Mouse (Mus musculus) lung, adult 18-20 months (tissue): Measurements from ENCODE around the gene E330017A01Rik.

Source experiments
- DNase-seq, 2 experiments: peaks; one replicate each; pipeline ENCODE4 v3.0.0; 2022; ENCODE audit warnings: mixed read lengths in 2 of 2

E330017A01Rik gene

DNA sequence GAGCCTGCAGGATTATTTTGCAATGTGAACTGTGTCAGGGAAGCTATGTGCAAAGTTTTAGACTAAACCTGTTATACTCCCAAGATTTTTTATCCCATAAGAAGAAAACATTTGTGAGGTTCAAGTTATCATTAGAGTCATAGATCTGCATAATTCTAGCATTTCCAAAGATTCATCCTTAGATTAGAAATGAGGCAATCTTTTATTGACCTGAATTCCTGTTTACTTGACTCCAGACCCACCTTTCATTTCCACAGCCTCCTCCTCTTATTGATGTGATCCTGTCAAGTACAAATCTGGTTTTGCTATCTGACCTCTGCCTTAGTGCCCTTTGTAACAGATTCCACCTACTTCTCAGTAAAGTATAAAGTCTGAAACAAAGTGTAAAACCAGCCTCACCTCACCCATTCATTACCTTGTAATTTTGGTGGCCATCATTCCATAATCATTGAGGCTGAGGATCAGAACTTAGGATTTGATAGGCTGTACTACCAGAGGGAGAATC, 23.8 kb upstream of the E330017A01Rik start:
- no peak for DNase-seq

GRCm38 (mm10) chr16:58661826-58662225, 23.3 kb upstream of the E330017A01Rik start:
- no peak for DNase-seq

DNA sequence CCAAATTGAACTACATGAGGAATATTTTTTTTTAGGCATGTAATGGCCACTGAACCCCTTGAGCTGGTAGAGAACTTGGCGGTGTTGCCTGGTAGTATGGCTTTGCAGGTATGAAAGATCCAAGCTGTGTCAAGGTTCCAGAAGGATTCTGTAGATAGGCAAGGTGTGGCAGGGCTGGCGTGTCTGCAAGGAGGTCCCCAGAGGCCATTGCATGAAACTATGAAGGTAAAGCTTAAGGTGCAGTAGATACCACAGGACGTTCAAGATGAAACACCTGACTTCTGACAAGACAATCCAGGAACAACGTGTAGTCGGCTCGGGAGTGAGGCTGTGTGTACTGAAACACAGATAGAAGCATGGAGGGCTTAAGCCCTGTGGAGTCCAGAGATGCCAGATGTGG, 20.1 kb upstream of the E330017A01Rik start:
- no peak for DNase-seq

DNA sequence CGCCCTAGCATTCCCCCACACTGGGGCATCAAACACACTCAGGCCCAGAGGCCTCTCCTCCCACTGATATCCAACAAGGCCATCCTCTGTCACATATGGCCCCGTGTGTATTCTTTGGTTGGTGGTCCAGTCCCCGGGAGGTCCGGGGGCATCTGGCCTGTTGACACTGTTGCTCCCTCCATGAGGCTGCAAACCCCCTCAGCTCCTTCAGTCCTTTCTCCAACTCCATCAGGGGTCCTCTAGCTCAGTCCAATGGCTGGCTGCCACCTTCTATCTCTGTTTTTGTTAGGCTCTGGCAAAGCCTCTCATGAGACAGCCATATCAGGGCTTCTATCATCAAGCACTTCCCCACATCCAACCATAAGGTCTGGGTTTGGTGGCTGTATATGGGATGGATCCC, 18.0 kb upstream of the E330017A01Rik start:
- DNase-seq, result no peak

- DNase-seq, result no peak
These were observed 17.2 kb upstream of the E330017A01Rik start for GRCm38 (mm10) chr16:58655751-58656150.

- DNase-seq, result no peak
These were observed 11.4 kb upstream of the E330017A01Rik start for GRCm38 (mm10) chr16:58649979-58650378.

GRCm38 (mm10) chr16:58638016-58638415, 523 bp downstream of the E330017A01Rik start:
- DNase-seq, result no peak

- DNase-seq, result no peak
These were observed 1.1 kb downstream of the E330017A01Rik start for GRCm38 (mm10) chr16:58637448-58637847.

DNA sequence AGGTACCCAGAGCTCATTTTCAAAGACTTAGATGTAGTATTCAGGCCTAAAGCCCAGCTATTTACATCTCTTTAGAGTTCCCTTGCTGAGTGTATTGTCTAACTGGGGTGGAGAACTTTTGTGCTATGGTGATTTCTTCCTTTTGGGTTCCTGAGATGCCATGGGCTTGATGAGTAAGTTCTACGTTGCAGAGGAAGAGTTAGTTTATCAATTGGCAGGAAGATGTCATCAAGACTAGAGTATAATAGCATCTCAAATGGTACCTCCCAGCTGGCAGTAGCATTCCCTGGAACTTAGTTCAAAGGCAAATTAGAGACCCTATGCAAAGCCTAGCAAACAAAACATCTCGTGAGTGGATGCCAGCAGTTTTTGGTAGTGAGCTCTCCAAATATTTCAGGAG, 2.7 kb downstream of the E330017A01Rik start:
- DNase-seq, result no peak

- no peak for DNase-seq
These were observed 8.8 kb downstream of the E330017A01Rik start for GRCm38 (mm10) chr16:58629736-58630135.

GRCm38 (mm10) chr16:58628968-58629367, 9.6 kb downstream of the E330017A01Rik start:
- no peak for DNase-seq

GRCm38 (mm10) chr16:58628336-58628680, 10.2 kb downstream of the E330017A01Rik start:
- no peak for DNase-seq

DNA sequence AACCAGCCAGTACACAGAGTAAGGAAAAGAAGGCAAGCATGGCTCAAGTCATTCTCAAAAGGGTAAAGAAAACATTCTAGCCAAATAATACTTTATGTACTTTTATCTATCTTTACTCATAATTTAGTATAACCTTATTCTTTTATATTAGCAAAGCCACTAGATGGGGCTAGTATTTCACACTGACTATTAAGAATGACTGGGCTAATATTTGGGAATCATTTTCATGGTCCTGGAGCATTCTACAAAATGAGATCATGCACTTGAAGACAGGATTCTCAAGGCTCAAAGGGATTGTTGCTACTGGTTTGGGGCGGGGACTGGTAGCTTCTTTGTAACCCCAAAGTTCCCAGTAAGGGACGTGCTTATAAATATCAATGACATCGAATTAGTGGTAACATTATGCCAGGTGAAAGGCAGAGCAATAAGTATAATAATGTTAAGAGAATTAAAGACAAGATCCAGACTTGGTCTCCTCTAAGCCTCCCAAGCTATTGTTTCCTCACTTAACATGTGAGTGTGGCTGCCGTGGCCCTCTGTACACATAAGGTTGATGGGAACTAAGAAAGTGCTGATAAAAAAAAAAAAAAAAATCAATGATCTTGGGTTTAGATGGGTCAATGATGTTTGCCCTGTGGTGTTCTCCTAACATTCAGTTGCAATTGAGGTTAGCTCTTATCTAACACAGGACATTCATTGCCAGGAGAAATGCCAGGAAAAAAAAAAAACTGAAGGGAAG, 10.8 kb downstream of the E330017A01Rik start:
- no peak for DNase-seq

GRCm38 (mm10) chr16:58623944-58624343, 14.6 kb downstream of the E330017A01Rik start:
- peak; percentile 20 to 52 for DNase-seq

DNA sequence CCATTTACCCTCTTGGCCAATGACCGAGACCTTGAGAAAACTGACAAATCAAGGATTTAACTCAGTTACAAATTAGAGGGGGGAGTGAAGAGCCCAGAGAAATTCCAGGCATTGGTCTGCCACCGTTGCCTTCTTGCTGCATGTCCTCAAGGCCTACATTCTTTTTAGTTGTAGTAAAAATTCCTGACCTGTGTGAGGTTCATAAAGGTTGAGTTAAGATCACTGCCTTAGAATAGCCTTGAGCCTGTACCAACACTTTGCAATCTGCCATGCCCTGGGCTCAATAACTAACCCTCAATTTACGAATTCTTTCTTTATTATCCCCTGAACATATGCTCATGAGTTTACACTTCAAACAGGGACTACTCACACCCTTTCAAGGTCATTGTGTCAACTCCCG, 15.4 kb downstream of the E330017A01Rik start:
- DNase-seq, result no peak

DNA sequence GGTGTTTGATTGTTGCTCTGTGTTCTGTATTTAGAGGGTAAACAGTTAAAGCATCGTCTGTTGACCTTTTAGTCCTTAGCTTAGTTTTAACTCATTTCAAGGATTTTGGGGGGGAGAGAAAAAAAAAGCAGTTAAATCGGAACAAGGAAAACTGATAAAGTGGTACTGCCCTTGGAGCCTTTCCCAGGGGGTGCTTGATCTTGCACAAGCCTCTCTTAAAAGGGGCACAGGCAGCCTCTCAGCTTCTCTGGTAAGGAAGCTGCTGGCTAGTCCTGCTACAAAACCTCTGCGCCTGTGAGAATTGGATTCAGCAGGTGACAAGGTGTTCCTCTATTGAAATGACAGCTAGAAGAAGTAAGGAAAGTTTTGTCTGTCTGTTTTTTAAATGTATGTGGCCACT, 16.2 kb downstream of the E330017A01Rik start:
- peak; percentile 68 to 71 for DNase-seq

- peak in 1 of 2 experiments; percentile 8 for DNase-seq
These were observed 21.2 kb downstream of the E330017A01Rik start for GRCm38 (mm10) chr16:58617346-58617745.

GRCm38 (mm10) chr16:58616878-58617277, 21.7 kb downstream of the E330017A01Rik start, which contains the start of gene Gm813:
Gene Gm813, minus strand, starts transcription at chr16:58616978.
- DNase-seq, result no peak

GRCm38 (mm10) chr16:58612969-58613368, 25.6 kb downstream of the E330017A01Rik start:
- no peak for DNase-seq

DNA sequence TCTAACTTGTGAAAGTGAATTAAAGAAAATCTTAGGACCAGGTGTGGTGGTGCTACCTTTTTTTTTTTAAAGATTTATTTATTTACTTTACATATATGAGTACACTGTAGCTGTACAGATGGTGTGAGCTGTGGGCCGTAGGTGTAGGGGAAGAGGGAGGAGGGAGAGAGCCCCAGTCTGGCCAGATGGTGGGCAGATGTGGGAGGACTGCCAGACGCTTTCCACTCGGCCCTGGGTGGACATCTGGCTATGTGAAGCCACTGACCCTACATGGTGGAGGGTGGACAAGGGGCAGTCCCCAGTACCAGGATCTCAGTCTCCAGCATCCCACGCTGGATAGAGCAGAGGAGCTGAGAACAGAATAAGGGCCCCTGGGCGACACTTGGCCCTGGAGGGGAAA, 31.4 kb downstream of the E330017A01Rik start:
- DNase-seq, result no peak

DNA sequence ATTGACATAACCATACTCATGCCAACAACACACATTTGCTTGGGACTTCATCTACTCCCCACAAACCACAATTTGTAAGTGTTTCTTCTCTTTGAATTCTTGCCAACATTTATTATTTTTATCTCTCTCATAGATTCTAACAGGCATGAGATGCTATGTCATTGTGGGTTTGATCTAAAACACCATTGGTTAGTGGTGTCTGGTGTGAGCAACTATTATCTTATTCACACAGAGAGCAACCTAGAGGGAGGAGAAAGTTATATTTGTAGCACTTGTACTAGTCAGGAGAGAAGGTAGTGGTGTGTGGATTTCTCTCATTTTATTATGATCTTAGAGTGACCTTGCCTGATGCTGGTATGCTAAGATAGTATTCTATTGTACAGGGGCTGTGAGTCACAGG, 33.9 kb downstream of the E330017A01Rik start:
- no peak for DNase-seq

- no peak for DNase-seq
These were observed 34.7 kb downstream of the E330017A01Rik start for GRCm38 (mm10) chr16:58603831-58604230.

- peak in 1 of 2 experiments; percentile 18 for DNase-seq
These were observed 37.7 kb downstream of the E330017A01Rik start for GRCm38 (mm10) chr16:58600846-58601245.

DNA sequence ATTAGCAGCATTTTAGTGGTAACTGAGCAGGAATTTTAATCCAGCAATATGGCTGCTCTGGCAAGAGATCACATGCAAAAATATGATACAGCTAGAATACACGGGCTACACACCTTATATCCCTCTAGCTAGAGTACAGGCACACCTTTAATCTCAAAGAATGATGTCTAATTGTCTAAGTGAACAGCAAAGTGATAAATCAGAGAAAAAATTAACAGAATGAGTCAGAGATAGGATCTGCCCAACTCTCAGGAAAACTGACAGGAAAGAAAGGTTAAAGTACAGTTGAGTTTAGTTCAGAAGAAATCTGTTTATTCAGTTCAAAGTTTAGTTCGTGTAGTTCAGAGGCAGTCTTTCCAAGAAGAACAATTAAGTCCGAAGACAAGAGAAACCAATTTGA, 47.2 kb downstream of the E330017A01Rik start:
- DNase-seq, result no peak

DNA sequence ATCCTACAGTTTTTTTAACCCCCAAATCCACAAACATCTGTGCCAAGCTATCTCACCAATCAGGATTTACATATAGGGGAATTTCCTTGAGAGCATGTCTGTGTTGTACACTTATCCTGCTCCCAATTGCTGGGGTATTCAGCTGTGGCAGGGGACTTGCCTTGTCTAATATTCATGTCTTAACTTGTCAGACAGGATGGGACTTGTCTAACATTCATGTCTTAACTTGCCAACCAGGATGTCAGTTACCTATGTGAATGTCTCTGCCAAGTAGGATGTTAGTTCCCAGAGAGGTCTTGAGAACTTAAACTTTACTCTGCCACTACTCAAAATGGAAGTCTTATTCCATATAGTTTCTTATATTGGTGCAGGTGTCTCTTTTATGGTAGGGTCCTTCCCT, 49.1 kb downstream of the E330017A01Rik start:
- no peak for DNase-seq
